Mouse (Mus musculus) liver, embryonic 13.5 days (tissue): ENCODE results near the gene 4931406P16Rik. TPM values are rescaled to one million over a fixed set of nuclear protein-coding genes. Genes with fewer than 3 reads are reported as not detected.

Experiments
- ATAC-seq: fragments of 200-750 bp; cut with Nextera tagmentation; 2 replicates; pipeline ENCODE4 v1.8.0; 2017; ENCODE audit warnings: low read depth, mild to moderate bottlenecking, moderate number of reproducible peaks, moderate library complexity
- DNase-seq: peaks from one replicate; pipeline ENCODE4 v3.0.0; 2022
- H3K27ac ChIP-seq: fragments of 300-500 bp; sonication (generic); 2 replicates; pipeline ENCODE4 v1.5.1; 2015; ENCODE audit warnings: moderate library complexity, mild to moderate bottlenecking, inconsistent platforms
- H3K27me3 ChIP-seq: fragments of 300-500 bp; sonication (generic); 2 replicates; pipeline ENCODE4 v1.6.1; 2015; ENCODE audit warnings: mild to moderate bottlenecking, inconsistent platforms
- H3K36me3 ChIP-seq: fragments of 300-500 bp; sonication (generic); 2 replicates; pipeline ENCODE4 v1.6.1; 2015; ENCODE audit warnings: mild to moderate bottlenecking, inconsistent platforms
- H3K4me1 ChIP-seq: fragments of 300-500 bp; sonication (generic); replicated peaks from 2 replicates; pipeline ENCODE4 v1.6.1; 2015; ENCODE audit warnings: inconsistent platforms
- H3K4me2 ChIP-seq: fragments of 300-500 bp; sonication (generic); 2 replicates; pipeline ENCODE4 v1.6.1; 2015; ENCODE audit warnings: inconsistent platforms, mild to moderate bottlenecking, moderate library complexity
- H3K4me3 ChIP-seq: fragments of 300-500 bp; sonication (generic); replicated peaks from 2 replicates; pipeline ENCODE4 v1.5.1; 2015; ENCODE audit warnings: mild to moderate bottlenecking, inconsistent platforms
- H3K9ac ChIP-seq: fragments of 300-500 bp; sonication (generic); 2 replicates; pipeline ENCODE4 v1.6.1; 2015; ENCODE audit warnings: mild to moderate bottlenecking, inconsistent platforms
- H3K9me3 ChIP-seq: fragments of 300-500 bp; sonication (generic); replicated peaks from 2 replicates; pipeline ENCODE4 v1.6.1; 2016; ENCODE audit warnings: inconsistent platforms
- whole genome bisulfite sequencing: fragments of 180-500 bp; shearing (Covaris S2); methylation state at CpG from one replicate; pipeline ENCODE4 v1.1.7; 2015; ENCODE audit not compliant: insufficient replicate concordance; 5-methylcytosine and 5-hydroxymethylcytosine counted together
- polyA plus RNA-seq: library from polyadenylated mRNA; unstranded; fragments of >200 nt; fragmentation: Nextera tagmentation; extraction: Ambion mirVana; gene quantifications from 2 replicates; pipeline ENCODE4 v1.2.1, GENCODE M21; 2015

Gene 4931406P16Rik
- polyA plus RNA-seq, 1 experiment from 2014 or later = 11.0 TPM

- Histone ChIP-seq H3K4me2 (no peak overlapping the region), H3K9me3 (no peaks in the 10 kb centered on the region), H3K36me3 (no peaks in the 10 kb centered on the region; the same call in 1 of the 2 replicates), H3K27me3 (no peaks in the 10 kb centered on the region), H3K4me1 (peaks cover 47% of the 10 kb centered on the region), H3K9ac (no peak overlapping the region), H3K27ac (peak overlapping the region; percentile 53; the same call in 1 of the 2 replicates), H3K4me3 (no peak overlapping the region)
- DNase-seq (no peak), ATAC-seq (no peak)
- 64% methylated on average over 5 of the region's 5 CpGs for WGBS
Measured at GRCm38 (mm10) chr7:34309186-34309764, 4.1 kb downstream of the 4931406P16Rik start.

GRCm38 (mm10) chr7:34308586-34308985 lies 4.8 kb downstream of the 4931406P16Rik start:
- no peak for ATAC-seq

GRCm38 (mm10) chr7:34305454-34305853 lies 7.9 kb downstream of the 4931406P16Rik start:
- no peaks in the 10 kb centered on the region for H3K9me3 ChIP-seq
- no peak overlapping the region for H3K4me3 ChIP-seq
- H3K4me1 ChIP-seq = peaks cover 34% of the 10 kb centered on the region
- no peak overlapping the region for H3K4me2 ChIP-seq
- no peak for DNase-seq
- H3K9ac ChIP-seq = no peak overlapping the region
- WGBS = 63% methylated on average over 4 of the region's 4 CpGs
- ATAC-seq = no peak
- H3K27me3 ChIP-seq = no peaks in the 10 kb centered on the region
- peaks cover 6% of the 10 kb centered on the region for H3K36me3 ChIP-seq
- 0 out of 2 replicates have a peak overlapping the region, but pooled peaks have one; percentile 39 for H3K27ac ChIP-seq

More at GRCm38 (mm10) chr7:34308586-34308985, 4.8 kb downstream of the 4931406P16Rik start:
- peaks cover 41% of the 10 kb centered on the region for H3K4me1 ChIP-seq
- no peak overlapping the region for H3K4me3 ChIP-seq
- H3K4me2 ChIP-seq = no peak overlapping the region; the same call in 1 of the 2 replicates
- H3K36me3 ChIP-seq = no peaks in the 10 kb centered on the region; the same call in 1 of the 2 replicates
- no peaks in the 10 kb centered on the region for H3K9me3 ChIP-seq
- no peak overlapping the region for H3K9ac ChIP-seq
- WGBS = 55% methylated on average over 5 of the region's 5 CpGs
- peak overlapping the region; percentile 53; the same call in 1 of the 2 replicates for H3K27ac ChIP-seq
- no peak for DNase-seq
- no peaks in the 10 kb centered on the region for H3K27me3 ChIP-seq

DNA sequence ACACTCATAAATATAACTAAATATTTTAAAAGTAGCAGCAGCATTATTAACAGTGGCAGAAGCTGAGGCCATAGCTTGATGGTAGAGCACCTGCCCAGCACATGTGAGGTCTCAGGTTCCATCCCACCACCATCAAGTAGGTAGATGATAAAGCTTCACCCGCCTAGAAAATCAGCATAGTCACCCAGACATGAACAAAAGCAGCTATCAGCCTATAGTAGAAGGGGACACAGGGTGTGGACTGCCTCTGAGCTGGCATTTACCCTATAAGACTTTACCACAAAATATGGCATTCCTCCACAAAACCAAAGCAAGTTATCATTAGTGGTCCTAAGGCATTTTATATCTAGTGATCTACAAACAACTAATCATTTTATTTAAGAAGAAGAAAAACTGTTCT lies 10.7 kb downstream of the 4931406P16Rik start:
- no peak overlapping the region for H3K4me3 ChIP-seq
- H3K36me3 ChIP-seq = peaks cover 6% of the 10 kb centered on the region
- H3K27me3 ChIP-seq = no peaks in the 10 kb centered on the region
- ATAC-seq (peak; percentile 59; the same call in 1 of the 2 replicates), DNase-seq (no peak)
- H3K27ac ChIP-seq = peak overlapping the region; percentile 45
- H3K4me1 ChIP-seq = peaks cover 25% of the 10 kb centered on the region
- no peaks in the 10 kb centered on the region for H3K9me3 ChIP-seq
- 46% methylated on average over 1 of the region's 1 CpGs for WGBS
- no peak overlapping the region for H3K9ac ChIP-seq
- no peak overlapping the region for H3K4me2 ChIP-seq

- Histone ChIP-seq H3K4me3 (no peak overlapping the region), H3K4me1 (peaks cover 25% of the 10 kb centered on the region), H3K27me3 (no peaks in the 10 kb centered on the region), H3K9ac (no peak overlapping the region), H3K9me3 (no peaks in the 10 kb centered on the region), H3K4me2 (no peak overlapping the region), H3K36me3 (peaks cover 6% of the 10 kb centered on the region), H3K27ac (no peak overlapping the region; the same call in 1 of the 2 replicates)
- ATAC-seq = peak; percentile 39; the same call in 1 of the 2 replicates
- no peak for DNase-seq
- 45% methylated on average over 3 of the region's 3 CpGs for WGBS
Measured at GRCm38 (mm10) chr7:34301952-34302351, 11.4 kb downstream of the 4931406P16Rik start.

- 84% methylated on average over 2 of the region's 2 CpGs for WGBS
- H3K27ac ChIP-seq = no peak overlapping the region
- ATAC-seq (no peak), DNase-seq (no peak)
- H3K4me3 ChIP-seq = no peak overlapping the region
- H3K4me2 ChIP-seq = no peak overlapping the region
- H3K27me3 ChIP-seq = no peaks in the 10 kb centered on the region
- H3K4me1 ChIP-seq = peaks cover 22% of the 10 kb centered on the region
- no peaks in the 10 kb centered on the region for H3K9me3 ChIP-seq
- H3K36me3 ChIP-seq = peaks cover 11% of the 10 kb centered on the region
- H3K9ac ChIP-seq = no peak overlapping the region
Measured at GRCm38 (mm10) chr7:34298818-34299217, 14.5 kb downstream of the 4931406P16Rik start.

DNA sequence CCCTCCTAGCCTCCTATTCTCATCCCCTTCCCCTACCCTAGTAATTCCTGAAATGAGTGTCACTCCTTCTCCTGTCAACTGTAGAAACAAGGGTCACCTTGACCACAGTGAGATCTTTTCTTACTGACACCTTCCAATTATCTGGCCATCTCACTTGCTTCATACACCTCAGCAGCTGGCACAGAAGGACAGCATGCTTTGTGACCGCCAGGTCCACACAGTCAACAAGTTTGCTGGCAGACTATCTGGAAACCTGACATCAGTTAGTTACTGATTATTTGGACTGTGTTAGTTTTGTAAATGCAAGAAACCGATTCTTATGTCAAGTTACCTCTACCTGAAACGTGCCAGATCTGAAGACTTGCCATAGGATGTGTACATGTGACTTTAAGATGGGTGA lies 17.2 kb downstream of the 4931406P16Rik start:
- Histone ChIP-seq H3K27me3 (no peaks in the 10 kb centered on the region), H3K9ac (no peak overlapping the region), H3K4me1 (peaks cover 13% of the 10 kb centered on the region), H3K36me3 (0 out of 2 replicates have a peak, but pooled peaks cover 5% of the 10 kb centered on the region), H3K4me2 (no peak overlapping the region), H3K9me3 (no peaks in the 10 kb centered on the region), H3K27ac (no peak overlapping the region), H3K4me3 (no peak overlapping the region)
- WGBS = 73% methylated on average over 3 of the region's 3 CpGs
- no peak for DNase-seq
- no peak for ATAC-seq

GRCm38 (mm10) chr7:34292633-34293032 lies 20.7 kb downstream of the 4931406P16Rik start:
- no peak overlapping the region for H3K9ac ChIP-seq
- no peak overlapping the region for H3K27ac ChIP-seq
- WGBS = 88% methylated on average over 2 of the region's 2 CpGs
- DNase-seq = no peak
- H3K4me1 ChIP-seq = peaks cover 13% of the 10 kb centered on the region
- H3K27me3 ChIP-seq = no peaks in the 10 kb centered on the region
- ATAC-seq = no peak
- H3K36me3 ChIP-seq = 0 out of 2 replicates have a peak, but pooled peaks cover 5% of the 10 kb centered on the region
- no peak overlapping the region for H3K4me2 ChIP-seq
- H3K4me3 ChIP-seq = no peak overlapping the region
- no peaks in the 10 kb centered on the region for H3K9me3 ChIP-seq

- H3K9me3 ChIP-seq = no peaks in the 10 kb centered on the region
- no peak for DNase-seq
- no peak overlapping the region for H3K9ac ChIP-seq
- H3K4me1 ChIP-seq = peaks cover 13% of the 10 kb centered on the region
- ATAC-seq = no peak
- no peaks in the 10 kb centered on the region for H3K27me3 ChIP-seq
- H3K27ac ChIP-seq = peak overlapping the region; percentile 22; the same call in 1 of the 2 replicates
- no peak overlapping the region for H3K4me2 ChIP-seq
- H3K4me3 ChIP-seq = no peak overlapping the region
- 0 out of 2 replicates have a peak, but pooled peaks cover 3% of the 10 kb centered on the region for H3K36me3 ChIP-seq
- WGBS = 14% methylated on average over 1 of the region's 1 CpGs
Measured at GRCm38 (mm10) chr7:34291265-34291664, 22.1 kb downstream of the 4931406P16Rik start.

GRCm38 (mm10) chr7:34290450-34291151 lies 22.8 kb downstream of the 4931406P16Rik start:
- peak overlapping the region; percentile 22; the same call in 1 of the 2 replicates for H3K27ac ChIP-seq
- H3K9me3 ChIP-seq = no peaks in the 10 kb centered on the region
- H3K4me2 ChIP-seq = no peak overlapping the region
- H3K36me3 ChIP-seq = peaks cover 4% of the 10 kb centered on the region
- no peak for ATAC-seq
- DNase-seq = no peak
- peaks cover 13% of the 10 kb centered on the region for H3K4me1 ChIP-seq
- H3K4me3 ChIP-seq = no peak overlapping the region
- no peak overlapping the region for H3K9ac ChIP-seq
- no peaks in the 10 kb centered on the region for H3K27me3 ChIP-seq

DNA sequence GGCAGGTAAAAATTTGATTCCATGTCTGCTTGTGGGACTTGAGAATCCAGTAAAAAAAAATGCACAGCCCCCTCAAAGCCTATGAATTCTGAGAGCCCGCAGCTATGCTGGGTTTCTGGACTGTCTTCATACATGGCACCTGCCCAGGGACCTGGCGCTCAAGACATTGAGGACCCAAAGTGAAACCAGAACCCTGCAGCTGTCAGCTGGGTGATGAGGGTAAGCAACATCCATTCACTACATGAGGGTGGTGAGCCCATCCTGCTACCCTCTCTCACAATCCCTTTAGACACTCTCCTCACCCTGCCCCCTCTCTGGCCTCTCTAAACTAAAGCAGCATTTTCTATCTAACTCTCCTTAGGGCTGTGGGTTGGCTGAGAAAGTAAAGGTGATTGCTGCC lies 35.7 kb downstream of the 4931406P16Rik start:
- Histone ChIP-seq H3K4me3 (no peak overlapping the region), H3K27me3 (no peaks in the 10 kb centered on the region), H3K9ac (no peak overlapping the region), H3K9me3 (no peaks in the 10 kb centered on the region), H3K36me3 (peaks cover 12% of the 10 kb centered on the region), H3K27ac (no peak overlapping the region), H3K4me1 (no peaks in the 10 kb centered on the region), H3K4me2 (no peak overlapping the region)
- no peak for ATAC-seq
- no peak for DNase-seq
- 90% methylated on average over 2 of the region's 2 CpGs for WGBS
